Mouse (Mus musculus): ENCODE data around the gene Pbld1. TPM values are rescaled to one million over a fixed set of nuclear protein-coding genes. Genes with fewer than 3 reads are reported as not detected.

The Pbld1 gene
- polyA plus RNA-seq, 1 experiment from 2014 or later, result 2.6 TPM

DNA sequence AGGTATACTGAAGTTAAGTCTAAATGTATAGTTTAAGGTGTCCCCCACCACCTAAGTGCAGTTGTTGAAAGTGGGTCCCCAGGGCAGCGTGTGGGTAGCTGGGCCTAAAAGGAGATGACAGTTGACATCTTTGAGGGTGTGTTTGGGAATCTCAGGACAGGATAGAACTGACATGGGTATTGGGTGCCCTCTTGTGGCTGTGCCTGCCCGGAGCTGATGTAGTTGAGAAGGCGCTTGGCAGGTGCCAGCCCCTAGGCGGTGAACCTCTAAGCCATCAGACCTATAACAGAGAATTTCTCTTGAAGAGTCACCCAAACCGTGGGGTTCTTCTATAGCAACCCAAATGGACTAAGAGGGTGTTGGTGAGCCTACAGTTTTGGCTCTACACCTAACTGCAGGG, 6.0 kb downstream of the Pbld1 start:
- no peaks in the 10 kb centered on the region for H3K9me3 ChIP-seq
- peak; percentile 74 for ATAC-seq
- H3K4me2 ChIP-seq (replicated peaks), result no peak overlapping the region
- no peaks in the 10 kb centered on the region for H3K27me3 ChIP-seq (replicated peaks)
- no peak overlapping the region for H3K9ac ChIP-seq
- no peak overlapping the region for H3K27ac ChIP-seq
- H3K36me3 ChIP-seq, result no peaks in the 10 kb centered on the region
- no peaks in the 10 kb centered on the region for H3K4me1 ChIP-seq (replicated peaks)
- 10% methylated on average over 5 of the region's 5 CpGs for WGBS
- no peak overlapping the region for H3K4me3 ChIP-seq (replicated peaks)

DNA sequence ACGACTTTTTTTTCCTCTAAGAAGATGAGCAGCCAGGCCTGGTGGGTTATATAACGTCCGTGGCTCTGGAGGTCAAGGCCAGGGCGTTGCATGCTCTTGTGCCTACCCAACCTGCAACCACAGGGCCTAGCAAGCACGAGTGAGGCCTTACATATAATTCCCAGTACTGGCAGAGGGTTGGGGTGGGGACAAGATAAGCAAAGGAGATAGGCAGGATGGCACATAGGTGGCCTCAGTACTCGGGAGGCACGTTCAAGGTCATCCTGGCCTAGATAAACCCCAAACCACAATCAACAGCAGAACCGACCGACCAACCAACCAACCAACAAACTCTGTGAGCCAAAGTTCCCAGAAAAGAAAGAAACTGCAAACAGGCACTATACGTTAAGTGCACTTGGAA, 26.3 kb downstream of the Pbld1 start:
- 62% methylated on average over 10 of the region's 10 CpGs for WGBS
- no peak for ATAC-seq
- no peak overlapping the region for H3K27ac ChIP-seq
- 0 out of 2 replicates have a peak, but pooled peaks cover 3% of the 10 kb centered on the region for H3K27me3 ChIP-seq (replicated peaks)
- no peak overlapping the region for H3K4me2 ChIP-seq (replicated peaks)
- no peak overlapping the region for H3K4me3 ChIP-seq (replicated peaks)
- H3K9ac ChIP-seq, result no peak overlapping the region
- H3K4me1 ChIP-seq (replicated peaks), result no peaks in the 10 kb centered on the region
- no peaks in the 10 kb centered on the region for H3K9me3 ChIP-seq
- H3K36me3 ChIP-seq, result no peaks in the 10 kb centered on the region

DNA sequence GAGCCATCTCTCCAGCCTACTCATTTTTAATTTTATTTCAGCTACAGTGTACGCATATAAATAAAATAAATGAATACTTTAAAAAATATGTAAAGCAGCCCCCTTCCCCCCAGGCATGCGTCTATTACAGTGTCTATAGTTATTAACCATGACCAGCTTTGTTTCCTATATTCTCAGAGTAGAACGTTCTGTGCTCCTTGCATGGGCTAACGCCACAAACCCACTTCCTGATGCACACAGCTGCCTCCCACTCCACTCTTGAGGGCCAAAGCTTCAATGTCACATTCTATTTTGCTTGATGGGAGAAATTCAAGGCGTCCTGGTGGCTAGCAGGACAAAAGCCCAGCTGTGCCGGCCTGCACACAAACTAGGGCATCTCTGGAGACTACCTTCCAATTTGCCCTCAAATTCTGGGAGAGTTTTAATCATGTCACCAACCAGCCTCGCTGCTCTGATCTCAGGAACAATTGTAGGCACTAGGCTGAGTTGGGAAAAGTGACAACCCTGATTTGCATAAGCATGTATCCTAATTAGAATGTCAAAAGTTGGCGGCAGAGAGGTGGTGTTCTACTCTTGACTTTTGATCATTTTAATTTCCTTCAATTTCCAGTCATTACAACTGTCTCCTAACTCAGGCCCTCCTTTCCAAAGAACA, 29.3 kb downstream of the Pbld1 start:
- Histone ChIP-seq H3K27ac (no peak overlapping the region), H3K9me3 (no peaks in the 10 kb centered on the region), H3K4me1 (replicated peaks) (no peaks in the 10 kb centered on the region), H3K4me3 (replicated peaks) (no peak overlapping the region), H3K36me3 (no peaks in the 10 kb centered on the region), H3K4me2 (replicated peaks) (peak overlapping the region; percentile 62), H3K9ac (no peak overlapping the region), H3K27me3 (replicated peaks) (0 out of 2 replicates have a peak, but pooled peaks cover 3% of the 10 kb centered on the region)
- no peak for ATAC-seq
- 52% methylated on average over 8 of the region's 8 CpGs for WGBS

DNA sequence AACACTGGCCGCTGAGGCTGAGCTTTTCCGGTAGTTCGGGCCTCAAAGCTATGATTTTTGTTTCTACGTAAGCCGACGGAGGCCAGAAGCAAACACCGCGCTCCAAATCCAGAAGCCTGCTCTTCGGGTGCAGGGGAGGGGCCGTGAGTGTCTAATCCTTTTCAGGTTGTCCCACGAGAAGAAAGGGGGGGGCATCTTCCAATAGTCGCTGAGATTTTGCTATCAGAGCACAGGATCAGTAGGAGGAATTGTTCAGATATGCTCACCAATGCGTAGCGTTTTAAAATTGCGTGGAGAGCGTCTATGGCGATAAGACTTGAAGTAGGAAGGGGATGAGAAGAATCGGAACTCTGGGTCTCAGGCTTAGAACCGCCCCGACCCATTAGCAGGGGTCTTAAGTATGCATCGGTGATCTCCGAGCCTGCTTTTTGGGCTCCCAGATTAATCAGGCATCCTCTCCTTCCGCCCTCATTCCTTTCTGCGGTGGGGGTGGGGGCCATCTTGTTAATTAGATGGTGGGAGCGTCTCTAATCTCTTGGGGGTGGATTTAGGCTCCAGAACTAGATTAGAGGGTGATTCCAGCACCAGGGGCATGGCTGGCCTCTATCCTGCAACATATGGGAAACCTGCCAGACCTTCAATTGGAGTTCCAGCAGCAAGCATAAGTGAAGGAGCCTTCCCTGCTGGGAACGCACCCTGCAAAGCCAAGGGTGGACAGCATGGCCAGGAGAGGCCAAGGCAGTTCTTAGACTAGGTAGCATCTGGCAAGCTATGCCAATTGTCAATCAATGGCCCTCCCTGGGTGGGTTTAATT, 30.0 kb downstream of the Pbld1 start:
- H3K27me3 ChIP-seq (replicated peaks), result 0 out of 2 replicates have a peak, but pooled peaks cover 3% of the 10 kb centered on the region
- no peaks in the 10 kb centered on the region for H3K4me1 ChIP-seq (replicated peaks)
- 10% methylated on average over 26 of the region's 26 CpGs for WGBS
- 0 out of 2 replicates have a peak overlapping the region, but pooled peaks have one; percentile 8 for H3K9ac ChIP-seq
- H3K9me3 ChIP-seq, result no peaks in the 10 kb centered on the region
- H3K36me3 ChIP-seq, result no peaks in the 10 kb centered on the region
- peak overlapping the region; percentile 23 for H3K4me3 ChIP-seq (replicated peaks)
- no peak for ATAC-seq
- no peak overlapping the region for H3K27ac ChIP-seq
- peak overlapping the region; percentile 62 for H3K4me2 ChIP-seq (replicated peaks)

DNA sequence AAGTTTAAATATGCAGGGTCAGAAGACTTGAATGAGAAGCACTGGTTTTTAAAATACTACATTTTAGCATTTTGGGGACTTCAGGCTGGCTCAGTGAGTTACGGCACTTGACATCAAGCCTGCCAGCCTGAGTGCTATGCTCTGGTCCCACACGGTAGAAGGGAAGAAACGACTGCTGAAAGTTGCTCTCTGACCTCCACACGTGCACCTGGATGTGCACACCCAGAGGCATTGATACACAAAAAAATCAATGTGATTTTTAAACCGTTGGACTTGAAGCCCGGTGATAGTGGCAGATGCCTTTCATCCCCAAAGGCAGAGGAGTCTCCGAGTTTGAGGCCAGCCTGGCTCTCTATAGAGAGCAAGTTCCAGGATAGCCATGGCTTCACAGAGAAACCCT, 32.0 kb downstream of the Pbld1 start:
- ATAC-seq, result no peak
- Histone ChIP-seq H3K27ac (no peak overlapping the region), H3K36me3 (no peaks in the 10 kb centered on the region), H3K4me2 (replicated peaks) (no peak overlapping the region), H3K9me3 (no peaks in the 10 kb centered on the region), H3K9ac (no peak overlapping the region), H3K4me1 (replicated peaks) (no peaks in the 10 kb centered on the region), H3K4me3 (replicated peaks) (no peak overlapping the region), H3K27me3 (replicated peaks) (0 out of 2 replicates have a peak, but pooled peaks cover 3% of the 10 kb centered on the region)
- 60% methylated on average over 7 of the region's 7 CpGs for WGBS

DNA sequence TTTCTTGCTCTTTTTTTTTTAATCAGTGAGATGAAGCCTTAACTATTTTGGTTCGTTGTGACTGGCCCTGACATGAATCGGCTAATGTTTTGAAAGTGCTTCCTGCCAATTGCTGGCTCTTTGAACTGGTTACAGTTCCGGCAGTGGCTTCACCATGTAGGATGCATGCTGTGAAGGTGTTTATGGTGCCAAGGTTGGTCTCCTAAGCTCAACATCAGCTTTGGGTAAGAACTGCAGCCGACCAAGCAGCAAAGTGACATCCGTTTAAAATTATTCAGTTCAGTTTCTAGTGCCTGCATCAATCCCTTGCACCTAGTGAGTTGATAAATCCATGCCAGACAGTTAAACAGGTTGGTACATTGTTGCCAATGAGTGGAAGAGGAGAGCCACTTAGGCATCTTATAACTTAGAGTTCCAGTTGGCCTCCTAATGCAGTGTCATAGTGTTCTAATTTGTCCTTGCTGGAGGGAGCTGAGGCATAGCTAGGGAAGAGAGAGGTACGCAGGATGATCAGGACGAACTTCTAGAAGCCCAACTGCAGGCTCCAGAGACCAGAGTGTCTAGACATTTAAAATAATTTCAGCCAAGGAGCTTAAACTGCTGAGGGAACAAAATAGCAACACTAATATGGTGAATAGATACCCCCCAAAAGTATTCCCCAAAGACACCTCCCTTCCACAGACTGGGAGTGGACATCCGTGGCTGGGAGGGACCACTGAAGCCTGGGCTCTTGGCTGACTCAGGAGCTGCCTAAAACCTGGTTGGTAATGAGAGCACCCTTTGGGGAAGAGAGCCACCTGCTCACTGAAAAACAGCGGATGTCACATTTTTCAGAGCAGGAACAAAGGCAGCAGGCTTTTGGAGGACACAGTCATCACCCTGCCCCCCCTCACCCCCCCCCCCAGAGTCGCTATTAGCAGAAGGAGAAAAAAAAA, 32.9 kb downstream of the Pbld1 start:
- Histone ChIP-seq H3K36me3 (no peaks in the 10 kb centered on the region), H3K9me3 (no peaks in the 10 kb centered on the region), H3K4me1 (replicated peaks) (no peaks in the 10 kb centered on the region), H3K27ac (no peak overlapping the region), H3K4me2 (replicated peaks) (no peak overlapping the region), H3K9ac (no peak overlapping the region), H3K4me3 (replicated peaks) (no peak overlapping the region), H3K27me3 (replicated peaks) (peaks cover 7% of the 10 kb centered on the region; the same call in 1 of the 2 replicates)
- 71% methylated on average over 10 of the region's 10 CpGs for WGBS
- ATAC-seq, result no peak

DNA sequence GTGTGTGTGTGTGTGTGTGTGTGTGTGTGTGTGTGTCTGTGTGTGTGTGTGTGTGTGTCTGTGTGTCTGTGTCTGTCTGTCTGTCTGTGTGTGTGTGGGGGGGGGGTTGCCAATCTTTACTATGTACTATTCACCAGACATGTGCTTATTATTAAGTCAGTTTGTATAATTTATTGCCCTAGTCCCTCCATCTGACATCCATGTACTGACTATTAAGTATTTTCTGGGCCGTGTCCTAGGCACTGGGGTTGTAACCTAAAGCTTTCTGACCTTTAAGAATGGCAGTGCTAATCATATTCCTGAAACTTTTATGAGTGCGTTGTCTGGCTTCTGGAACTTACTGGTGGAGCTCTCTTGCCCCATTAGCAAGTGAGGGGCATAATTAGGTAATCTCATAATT, 36.8 kb downstream of the Pbld1 start:
- ATAC-seq, result no peak
- WGBS, result 64% methylated on average over 2 of the region's 2 CpGs

DNA sequence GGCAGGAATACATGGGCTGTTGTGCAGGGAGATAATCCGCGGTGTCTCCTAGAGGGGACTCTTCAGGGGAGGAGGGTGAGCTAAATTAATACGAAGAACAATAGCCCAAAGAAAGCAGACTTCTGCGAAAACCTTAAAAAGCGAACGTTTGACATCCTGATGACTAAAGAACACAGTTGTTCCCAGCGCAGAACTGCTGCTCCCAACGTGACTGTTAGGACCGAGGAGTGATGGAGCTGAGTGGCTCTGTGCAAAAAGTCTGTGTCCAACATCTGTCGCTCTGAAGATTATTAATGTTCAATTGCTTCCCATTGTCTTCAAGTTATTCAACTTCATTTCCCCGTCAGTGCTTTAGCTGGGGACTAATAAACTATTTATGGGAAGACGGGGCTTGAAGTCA, 38.2 kb downstream of the Pbld1 start:
- Histone ChIP-seq H3K4me1 (replicated peaks) (peaks cover 4% of the 10 kb centered on the region; the same call in 1 of the 2 replicates), H3K4me2 (replicated peaks) (no peak overlapping the region), H3K27ac (no peak overlapping the region), H3K36me3 (no peaks in the 10 kb centered on the region), H3K27me3 (replicated peaks) (peaks cover 25% of the 10 kb centered on the region), H3K9me3 (no peaks in the 10 kb centered on the region), H3K9ac (no peak overlapping the region), H3K4me3 (replicated peaks) (no peak overlapping the region)
- 67% methylated on average over 12 of the region's 12 CpGs for WGBS
- no peak for ATAC-seq

More for the DNA sequence above, 36.8 kb downstream of the Pbld1 start:
- H3K27ac ChIP-seq, result no peak overlapping the region
- H3K36me3 ChIP-seq, result no peaks in the 10 kb centered on the region
- H3K4me1 ChIP-seq (replicated peaks), result peaks cover 4% of the 10 kb centered on the region; the same call in 1 of the 2 replicates
- H3K9me3 ChIP-seq, result no peaks in the 10 kb centered on the region
- no peak overlapping the region for H3K4me3 ChIP-seq (replicated peaks)
- H3K4me2 ChIP-seq (replicated peaks), result no peak overlapping the region
- H3K9ac ChIP-seq, result no peak overlapping the region
- peaks cover 25% of the 10 kb centered on the region for H3K27me3 ChIP-seq (replicated peaks)

DNA sequence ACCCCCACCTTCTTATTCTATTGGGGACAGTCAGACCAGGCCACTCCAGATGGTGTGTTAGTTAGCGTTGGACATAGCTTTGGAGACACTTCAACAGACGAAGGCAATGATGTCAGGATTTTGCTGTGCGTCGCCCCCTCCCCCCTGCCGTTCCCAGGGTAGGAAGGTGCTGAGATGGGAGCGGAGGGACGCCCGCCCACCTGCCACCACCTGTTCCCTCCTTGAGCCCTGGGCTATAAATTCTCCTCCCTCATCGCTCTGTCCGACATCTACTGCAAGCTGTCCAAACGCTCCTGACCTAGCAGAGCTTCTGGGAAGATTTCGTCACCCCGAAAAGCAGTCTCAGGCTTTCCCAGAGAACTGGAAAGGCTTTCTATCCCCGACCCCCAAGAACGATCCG, 39.6 kb downstream of the Pbld1 start, which contains the start of gene Atoh7:
Gene Atoh7 (plus strand): TSS at position 131 of the 400 bp plus-strand sequence.
- H3K4me3 ChIP-seq (replicated peaks), result peak within 1 kb of the TSS; percentile 53
- peak within 1 kb of the TSS; percentile 54 for H3K9ac ChIP-seq
- peak within 1 kb of the TSS; percentile 99 for H3K4me2 ChIP-seq (replicated peaks)
- no peak within 1 kb of the TSS for H3K27ac ChIP-seq
- no peaks in the 10 kb centered on the region for H3K36me3 ChIP-seq
- peak; percentile 35; the same call in 1 of the 2 replicates for ATAC-seq
- H3K4me1 ChIP-seq (replicated peaks), result peaks cover 4% of the 10 kb centered on the region; the same call in 1 of the 2 replicates
- H3K9me3 ChIP-seq, result no peaks in the 10 kb centered on the region
- 11% methylated on average over 16 of the region's 16 CpGs for WGBS
- peaks cover 25% of the 10 kb centered on the region for H3K27me3 ChIP-seq (replicated peaks)

DNA sequence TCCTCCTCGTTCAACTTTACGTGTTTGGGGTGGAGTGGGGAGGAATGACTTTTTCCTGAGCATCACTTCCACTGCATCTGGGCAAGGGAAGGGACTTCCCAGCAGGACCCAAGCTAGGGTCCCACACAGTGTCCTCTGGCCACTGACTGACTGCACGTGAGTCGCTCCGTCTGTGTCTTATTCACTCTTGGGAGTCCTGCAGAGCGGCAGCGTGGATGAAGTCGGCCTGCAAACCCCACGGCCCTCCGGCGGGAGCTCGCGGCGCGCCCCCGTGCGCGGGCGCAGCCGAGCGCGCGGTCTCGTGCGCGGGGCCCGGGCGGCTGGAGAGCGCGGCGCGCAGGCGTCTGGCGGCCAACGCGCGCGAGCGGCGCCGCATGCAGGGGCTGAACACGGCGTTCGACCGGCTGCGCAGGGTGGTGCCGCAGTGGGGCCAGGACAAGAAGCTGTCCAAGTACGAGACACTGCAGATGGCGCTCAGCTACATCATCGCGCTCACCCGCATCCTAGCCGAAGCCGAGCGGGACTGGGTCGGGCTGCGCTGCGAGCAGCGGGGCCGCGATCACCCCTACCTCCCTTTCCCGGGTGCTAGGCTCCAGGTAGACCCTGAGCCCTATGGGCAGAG, 40.1 kb downstream of the Pbld1 start:
- Histone ChIP-seq H3K9me3 (no peaks in the 10 kb centered on the region), H3K4me3 (replicated peaks) (peak overlapping the region; percentile 53), H3K4me1 (replicated peaks) (peaks cover 4% of the 10 kb centered on the region; the same call in 1 of the 2 replicates), H3K36me3 (no peaks in the 10 kb centered on the region), H3K27me3 (replicated peaks) (peaks cover 25% of the 10 kb centered on the region), H3K9ac (peak overlapping the region; percentile 54), H3K4me2 (replicated peaks) (peak overlapping the region; percentile 99), H3K27ac (no peak overlapping the region)
- ATAC-seq, result peak; percentile 97
- under 1% methylated on average over 62 of the region's 62 CpGs for WGBS

DNA sequence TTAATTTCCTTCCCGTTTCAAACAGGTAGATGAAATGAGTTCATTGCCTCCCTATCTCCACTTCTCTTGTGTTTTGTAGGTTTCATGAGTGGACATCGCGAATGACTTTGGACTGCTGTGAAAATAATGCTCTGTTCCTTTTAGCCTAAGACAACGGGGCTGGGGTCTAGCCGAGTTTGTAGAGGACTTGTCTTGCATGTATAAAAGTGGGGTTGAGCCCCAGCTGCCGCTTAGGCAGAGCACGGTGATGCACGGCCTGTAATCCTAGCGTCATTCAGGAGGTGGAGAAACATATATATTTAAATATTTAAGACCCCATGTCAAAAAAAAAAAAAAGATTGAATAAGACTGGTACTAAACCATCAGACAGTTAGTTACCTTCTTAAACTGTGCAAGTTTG, 40.7 kb downstream of the Pbld1 start:
- no peaks in the 10 kb centered on the region for H3K9me3 ChIP-seq
- peak overlapping the region; percentile 54 for H3K9ac ChIP-seq
- 15% methylated on average over 9 of the region's 9 CpGs for WGBS
- peak overlapping the region; percentile 53 for H3K4me3 ChIP-seq (replicated peaks)
- no peaks in the 10 kb centered on the region for H3K36me3 ChIP-seq
- peaks cover 25% of the 10 kb centered on the region for H3K27me3 ChIP-seq (replicated peaks)
- H3K27ac ChIP-seq, result no peak overlapping the region
- peak overlapping the region; percentile 99 for H3K4me2 ChIP-seq (replicated peaks)
- H3K4me1 ChIP-seq (replicated peaks), result peaks cover 4% of the 10 kb centered on the region; the same call in 1 of the 2 replicates
- no peak for ATAC-seq
